In the genomic region with DNA sequence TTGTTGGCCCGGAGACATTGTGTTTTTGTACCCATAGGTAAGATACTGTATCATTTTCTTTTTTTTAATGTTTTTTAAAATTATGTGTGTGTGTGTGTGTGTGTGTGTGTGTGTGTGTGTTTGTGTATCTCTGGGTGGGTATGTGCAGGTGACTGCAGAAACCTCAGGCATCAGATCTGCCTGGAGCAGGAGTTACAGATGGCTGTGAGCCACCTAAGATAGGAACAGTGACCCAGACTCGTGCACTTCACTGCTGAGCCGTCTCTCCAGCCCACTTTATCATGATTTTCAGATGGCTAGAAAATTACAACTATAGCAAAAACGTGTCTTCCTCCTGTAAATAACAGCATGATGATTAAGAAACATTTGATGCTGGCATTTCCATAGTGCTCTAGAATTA, we compare ENCODE assay signal across 19 mouse cellular contexts. TPM values are rescaled to one million over a fixed set of nuclear protein-coding genes. Genes with fewer than 3 reads are reported as not detected.
"Had no signal": no experiment of that assay in that cellular context is flagged by ENCODE, and none has a peak within 500 bp of the region (broad histone marks: within the 10 kb centered on the region; RNA-seq: fewer than 3 reads in every experiment).

No protein-coding gene starts in this region.

- H3K9ac ChIP-seq: lung, embryonic 14.5 days; midbrain, embryonic 12.5 days; neural tube, embryonic 12.5 days; stomach, embryonic 15.5 days had no signal

- H3K36me3 ChIP-seq: midbrain, embryonic 10.5 days; midbrain, embryonic 12.5 days; neural tube, embryonic 12.5 days; stomach, embryonic 15.5 days had no signal

- H3K4me2 ChIP-seq: lung, embryonic 14.5 days; midbrain, embryonic 12.5 days; neural tube, embryonic 12.5 days; stomach, embryonic 15.5 days had no signal

- H3K27me3 ChIP-seq: megakaryocyte, embryonic 14.5 days; midbrain, embryonic 12.5 days; neural tube, embryonic 12.5 days; stomach, embryonic 15.5 days had no signal

- H3K9me3 ChIP-seq: megakaryocyte, embryonic 14.5 days; midbrain, embryonic 10.5 days; midbrain, embryonic 12.5 days; neural tube, embryonic 12.5 days; stomach, embryonic 15.5 days had no signal

- H3K27ac ChIP-seq: midbrain, embryonic 10.5 days; midbrain, embryonic 12.5 days; neural tube, embryonic 12.5 days; stomach, embryonic 15.5 days; stomach, postnatal 0 days had no signal

- DNase-seq: lung, adult 18-20 months; lung, embryonic 14.5 days; lung, postnatal 10 days; lung, postnatal 4 days; midbrain, embryonic 14.5 days; right cerebral cortex, postnatal 14 days; thymus, adult 2 months; thymus, postnatal 25 days had no signal

- ATAC-seq: midbrain, embryonic 16.5 days had no signal

- H3K4me3 ChIP-seq: megakaryocyte, embryonic 14.5 days; midbrain, embryonic 10.5 days; midbrain, embryonic 12.5 days; myocyte; neural tube, embryonic 12.5 days; stomach, embryonic 15.5 days had no signal

- H3K4me1 ChIP-seq: stomach, embryonic 15.5 days had no signal

RNA-seq across cellular contexts. Expression of gene Stk31, which starts 22.7 kb away (rescaled TPM):
- total RNA-seq: liver, adult 2 months had no signal
- polyA plus RNA-seq: liver, adult 2 months; lung, embryonic 14.5 days; midbrain, embryonic 12.5 days; midbrain, embryonic 14.5 days; myocyte; neural tube, embryonic 12.5 days; neural tube, embryonic 14.5 days; spleen, adult 2 months; stomach, embryonic 15.5 days; stomach, postnatal 0 days; thymus, adult 2 months had no signal
